Mouse (Mus musculus): Measurements from ENCODE around the gene Rtn1. TPM values are rescaled to one million over a fixed set of nuclear protein-coding genes. Genes with fewer than 3 reads are reported as not detected.

Rtn1 gene
- polyA plus RNA-seq, 1 experiment from 2014 or later = 505 TPM

DNA sequence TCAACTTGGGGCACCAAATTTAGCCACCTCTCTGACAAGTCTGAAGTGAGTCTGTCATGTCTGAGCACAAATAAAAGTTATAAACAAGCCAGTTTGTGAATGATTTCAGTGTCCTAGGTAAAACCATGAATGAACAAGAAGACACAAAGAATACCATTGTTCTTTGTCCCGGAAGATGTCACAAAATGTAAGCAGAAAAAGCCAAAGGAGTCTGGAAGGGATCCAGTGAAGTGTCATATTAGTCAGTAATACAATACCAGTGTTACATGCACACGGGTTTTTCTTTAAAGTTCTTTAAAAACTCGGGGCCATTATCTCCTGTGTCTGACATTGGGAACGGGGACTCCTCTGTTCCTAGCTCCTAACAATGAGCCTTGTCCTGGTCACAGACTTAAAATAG lies 85.1 kb downstream of the Rtn1 start:
- Histone ChIP-seq H3K27ac (ENCODE audit: low read depth, low read length) (no peak overlapping the region), H3K4me2 (replicated peaks; ENCODE audit: low read depth, low read length) (no peak overlapping the region), H3K4me3 (ENCODE audit: low read depth, low read length) (no peak overlapping the region), H3K4me1 (replicated peaks; ENCODE audit: control insufficient read depth, insufficient read depth, low read length) (no peaks in the 10 kb centered on the region), H3K9ac (ENCODE audit: low read depth, low read length) (no peak overlapping the region), H3K36me3 (ENCODE audit: control insufficient read depth, insufficient read depth, low read length) (no peaks in the 10 kb centered on the region), H3K27me3 (ENCODE audit: control insufficient read depth, insufficient read depth, low read length) (no peaks in the 10 kb centered on the region), H3K9me3 (ENCODE audit: control insufficient read depth, low read length) (no peaks in the 10 kb centered on the region)
- DNase-seq (ENCODE audit: low spot score) (no peak), ATAC-seq (ENCODE audit: low FRiP score) (no peak)
- 69% methylated on average over 4 of the region's 4 CpGs for WGBS

DNA sequence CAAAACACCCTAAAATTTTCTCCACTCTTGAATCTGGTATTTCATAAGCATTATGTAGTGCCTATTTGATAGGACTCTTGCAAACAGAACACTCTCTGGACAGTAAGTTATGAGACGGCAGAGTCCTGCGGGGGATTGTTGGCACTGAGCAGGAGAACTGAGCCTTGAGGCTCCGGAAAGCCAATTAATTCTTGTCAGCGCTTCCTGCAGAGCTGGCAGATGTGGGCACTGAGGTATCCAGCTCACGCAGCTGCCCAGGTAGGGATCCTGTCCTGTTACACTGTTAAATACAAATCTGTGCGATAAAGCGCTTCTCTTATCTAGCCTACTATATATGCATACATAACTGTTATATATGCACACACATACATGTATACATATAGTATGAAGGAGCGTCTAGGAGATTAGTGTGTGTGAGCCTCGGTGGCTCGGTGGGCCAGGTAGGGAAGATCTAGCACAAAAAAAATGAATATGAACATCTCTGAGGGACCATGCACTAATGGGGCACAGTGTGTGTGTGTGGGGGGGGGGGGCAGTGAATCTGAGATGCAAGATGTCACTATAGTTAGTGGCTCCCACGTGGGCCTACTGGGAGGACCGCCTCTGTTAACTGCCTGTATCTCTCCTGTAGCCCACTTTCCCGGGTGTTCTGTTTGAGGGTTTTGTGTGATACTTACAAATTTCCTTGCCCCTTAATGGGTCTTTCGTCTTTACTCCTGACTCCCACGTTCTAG lies 93.0 kb downstream of the Rtn1 start:
- no peaks in the 10 kb centered on the region for H3K9me3 ChIP-seq (ENCODE audit: control insufficient read depth, low read length)
- H3K36me3 ChIP-seq (ENCODE audit: control insufficient read depth, insufficient read depth, low read length) = no peaks in the 10 kb centered on the region
- no peak overlapping the region for H3K9ac ChIP-seq (ENCODE audit: low read depth, low read length)
- H3K4me3 ChIP-seq (ENCODE audit: low read depth, low read length) = no peak overlapping the region
- ATAC-seq (ENCODE audit: low FRiP score) (no peak), DNase-seq (ENCODE audit: low spot score) (no peak)
- no peak overlapping the region for H3K27ac ChIP-seq (ENCODE audit: low read depth, low read length)
- 72% methylated on average over 15 of the region's 15 CpGs for WGBS
- H3K4me2 ChIP-seq (replicated peaks; ENCODE audit: low read depth, low read length) = no peak overlapping the region
- H3K4me1 ChIP-seq (replicated peaks; ENCODE audit: control insufficient read depth, insufficient read depth, low read length) = no peaks in the 10 kb centered on the region
- no peaks in the 10 kb centered on the region for H3K27me3 ChIP-seq (ENCODE audit: control insufficient read depth, insufficient read depth, low read length)

DNA sequence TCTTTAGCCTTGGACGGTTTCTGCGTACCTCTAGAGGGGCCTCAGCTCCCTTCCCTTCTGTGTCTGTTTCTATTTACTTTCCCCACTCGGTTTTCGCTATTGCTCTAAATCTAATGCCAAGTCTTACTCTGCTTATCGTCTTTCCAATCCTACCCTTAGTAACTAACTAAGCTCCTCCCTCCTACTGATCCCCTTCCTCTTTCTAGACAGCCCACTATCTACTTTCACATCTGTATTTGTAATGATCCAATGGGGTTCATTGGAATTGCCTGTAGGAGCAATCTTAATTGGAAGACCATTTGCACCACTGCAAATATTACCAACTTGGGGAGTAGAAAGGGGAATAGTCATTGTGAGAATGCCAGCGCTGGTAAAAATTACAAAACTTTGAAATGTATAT lies 98.0 kb downstream of the Rtn1 start:
- no peak overlapping the region for H3K27ac ChIP-seq (ENCODE audit: low read depth, low read length)
- ATAC-seq (ENCODE audit: low FRiP score) (no peak), DNase-seq (ENCODE audit: low spot score) (no peak)
- H3K4me1 ChIP-seq (replicated peaks; ENCODE audit: control insufficient read depth, insufficient read depth, low read length) = no peaks in the 10 kb centered on the region
- no peak overlapping the region for H3K9ac ChIP-seq (ENCODE audit: low read depth, low read length)
- 91% methylated on average over 6 of the region's 6 CpGs for WGBS
- H3K4me2 ChIP-seq (replicated peaks; ENCODE audit: low read depth, low read length) = no peak overlapping the region
- H3K27me3 ChIP-seq (ENCODE audit: control insufficient read depth, insufficient read depth, low read length) = no peaks in the 10 kb centered on the region
- H3K36me3 ChIP-seq (ENCODE audit: control insufficient read depth, insufficient read depth, low read length) = no peaks in the 10 kb centered on the region
- no peak overlapping the region for H3K4me3 ChIP-seq (ENCODE audit: low read depth, low read length)
- no peaks in the 10 kb centered on the region for H3K9me3 ChIP-seq (ENCODE audit: control insufficient read depth, low read length)

DNA sequence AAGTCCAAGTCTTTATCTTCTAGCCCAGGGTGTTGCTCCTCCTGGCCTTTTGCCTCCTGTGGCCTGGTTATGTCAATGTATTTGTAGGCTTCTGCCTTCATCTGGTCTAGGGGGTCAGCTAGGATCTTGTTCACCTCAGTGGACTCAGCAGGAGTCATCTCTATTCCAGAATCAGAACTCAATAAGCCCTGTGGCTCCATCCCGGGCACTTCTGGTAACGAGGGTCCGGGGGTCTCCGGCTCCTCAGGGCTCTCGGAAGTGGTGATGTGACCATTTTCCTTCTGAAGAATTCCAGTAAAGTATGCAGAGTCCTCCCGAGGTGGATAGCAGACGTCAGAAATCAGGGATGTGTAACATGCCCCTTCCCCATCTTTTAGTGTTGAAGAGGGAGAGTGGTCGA lies 100.3 kb downstream of the Rtn1 start:
- no peak for DNase-seq (ENCODE audit: low spot score)
- no peak overlapping the region for H3K4me2 ChIP-seq (replicated peaks; ENCODE audit: low read depth, low read length)
- 82% methylated on average over 8 of the region's 8 CpGs for WGBS
- no peak overlapping the region for H3K27ac ChIP-seq (ENCODE audit: low read depth, low read length)
- peaks cover 2% of the 10 kb centered on the region; the same call in 1 of the 2 replicates for H3K4me1 ChIP-seq (replicated peaks; ENCODE audit: control insufficient read depth, insufficient read depth, low read length)
- no peaks in the 10 kb centered on the region for H3K9me3 ChIP-seq (ENCODE audit: control insufficient read depth, low read length)
- H3K4me3 ChIP-seq (ENCODE audit: low read depth, low read length) = no peak overlapping the region
- no peak for ATAC-seq (ENCODE audit: low FRiP score)
- no peaks in the 10 kb centered on the region for H3K27me3 ChIP-seq (ENCODE audit: control insufficient read depth, insufficient read depth, low read length)
- H3K9ac ChIP-seq (ENCODE audit: low read depth, low read length) = no peak overlapping the region
- H3K36me3 ChIP-seq (ENCODE audit: control insufficient read depth, insufficient read depth, low read length) = no peaks in the 10 kb centered on the region

DNA sequence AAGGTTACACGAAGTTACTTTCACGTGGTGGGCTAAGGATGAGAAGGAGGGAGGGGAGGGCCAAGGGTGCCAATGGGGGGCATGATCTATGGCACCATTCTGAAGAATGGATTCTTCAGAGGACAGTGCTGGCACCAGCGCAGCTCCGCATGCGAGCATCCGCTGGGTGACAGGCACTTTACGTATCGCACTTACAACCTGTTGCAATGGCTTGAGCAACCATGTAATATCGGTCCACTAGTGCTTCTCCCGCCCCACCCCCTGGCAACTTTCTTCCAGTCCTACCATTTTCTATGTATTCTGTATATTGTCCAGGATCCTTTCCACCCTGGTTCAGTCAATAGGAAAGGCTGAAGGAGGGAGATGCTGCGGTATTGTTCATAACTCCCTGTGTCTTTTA lies 102.6 kb downstream of the Rtn1 start:
- 92% methylated on average over 11 of the region's 11 CpGs for WGBS
- Histone ChIP-seq H3K9me3 (ENCODE audit: control insufficient read depth, low read length) (no peaks in the 10 kb centered on the region), H3K36me3 (ENCODE audit: control insufficient read depth, insufficient read depth, low read length) (no peaks in the 10 kb centered on the region), H3K27me3 (ENCODE audit: control insufficient read depth, insufficient read depth, low read length) (no peaks in the 10 kb centered on the region), H3K4me2 (replicated peaks; ENCODE audit: low read depth, low read length) (no peak overlapping the region), H3K9ac (ENCODE audit: low read depth, low read length) (no peak overlapping the region), H3K4me1 (replicated peaks; ENCODE audit: control insufficient read depth, insufficient read depth, low read length) (peaks cover 2% of the 10 kb centered on the region; the same call in 1 of the 2 replicates), H3K27ac (ENCODE audit: low read depth, low read length) (no peak overlapping the region), H3K4me3 (ENCODE audit: low read depth, low read length) (no peak overlapping the region)
- no peak for DNase-seq (ENCODE audit: low spot score)
- no peak for ATAC-seq (ENCODE audit: low FRiP score)

DNA sequence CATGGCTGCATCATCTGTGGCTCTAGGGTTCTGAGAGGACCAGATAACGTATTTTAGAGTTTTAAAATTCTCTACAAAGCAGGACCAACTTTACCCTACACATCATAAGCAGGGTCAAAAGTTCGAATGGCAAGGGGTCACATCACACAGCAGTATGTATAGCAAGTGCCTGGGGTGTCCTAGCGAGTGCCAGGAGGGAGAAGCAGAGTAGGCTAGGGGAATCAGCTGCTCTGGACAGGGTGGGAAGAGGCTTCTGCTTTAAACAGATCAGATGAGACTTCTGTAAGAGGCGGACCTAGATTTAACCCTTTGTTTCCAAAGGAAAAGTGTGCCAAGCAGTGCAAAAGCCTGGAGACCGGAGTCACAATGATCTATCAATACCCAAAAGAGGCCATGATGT lies 103.4 kb downstream of the Rtn1 start:
- Histone ChIP-seq H3K36me3 (ENCODE audit: control insufficient read depth, insufficient read depth, low read length) (no peaks in the 10 kb centered on the region), H3K27me3 (ENCODE audit: control insufficient read depth, insufficient read depth, low read length) (no peaks in the 10 kb centered on the region), H3K9ac (ENCODE audit: low read depth, low read length) (no peak overlapping the region), H3K4me3 (ENCODE audit: low read depth, low read length) (no peak overlapping the region), H3K9me3 (ENCODE audit: control insufficient read depth, low read length) (no peaks in the 10 kb centered on the region), H3K4me1 (replicated peaks; ENCODE audit: control insufficient read depth, insufficient read depth, low read length) (peaks cover 2% of the 10 kb centered on the region; the same call in 1 of the 2 replicates), H3K4me2 (replicated peaks; ENCODE audit: low read depth, low read length) (no peak overlapping the region), H3K27ac (ENCODE audit: low read depth, low read length) (no peak overlapping the region)
- no peak for DNase-seq (ENCODE audit: low spot score)
- WGBS = 53% methylated on average over 5 of the region's 5 CpGs
- peak; percentile 52; the same call in 1 of the 2 replicates for ATAC-seq (ENCODE audit: low FRiP score)

DNA sequence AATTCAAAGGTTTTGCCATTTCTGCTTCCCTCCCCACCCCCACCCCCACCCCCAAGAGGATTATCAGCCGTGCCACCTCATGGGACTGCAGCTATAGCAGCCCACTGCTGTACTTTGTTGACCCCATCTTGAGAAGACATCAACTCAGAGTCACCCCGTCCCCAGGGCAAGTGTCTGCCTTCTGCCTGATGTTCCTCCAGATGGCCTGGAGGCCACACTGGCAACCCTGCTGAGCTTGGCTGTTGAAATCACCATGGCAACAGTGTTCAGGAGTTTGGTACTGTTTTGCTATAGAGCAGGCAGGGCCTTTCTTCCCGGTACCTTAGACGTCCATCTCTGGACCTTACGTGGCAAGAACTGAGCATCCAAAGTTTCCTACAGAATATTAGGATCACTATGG lies 103.9 kb downstream of the Rtn1 start:
- Histone ChIP-seq H3K27me3 (ENCODE audit: control insufficient read depth, insufficient read depth, low read length) (no peaks in the 10 kb centered on the region), H3K4me3 (ENCODE audit: low read depth, low read length) (no peak overlapping the region), H3K36me3 (ENCODE audit: control insufficient read depth, insufficient read depth, low read length) (no peaks in the 10 kb centered on the region), H3K9ac (ENCODE audit: low read depth, low read length) (no peak overlapping the region), H3K27ac (ENCODE audit: low read depth, low read length) (0 out of 2 replicates have a peak overlapping the region, but pooled peaks have one; percentile 11), H3K9me3 (ENCODE audit: control insufficient read depth, low read length) (no peaks in the 10 kb centered on the region), H3K4me1 (replicated peaks; ENCODE audit: control insufficient read depth, insufficient read depth, low read length) (peaks cover 2% of the 10 kb centered on the region; the same call in 1 of the 2 replicates), H3K4me2 (replicated peaks; ENCODE audit: low read depth, low read length) (no peak overlapping the region)
- WGBS = 15% methylated on average over 5 of the region's 5 CpGs
- ATAC-seq (ENCODE audit: low FRiP score) (peak; percentile 53), DNase-seq (ENCODE audit: low spot score) (peak; percentile 59)

DNA sequence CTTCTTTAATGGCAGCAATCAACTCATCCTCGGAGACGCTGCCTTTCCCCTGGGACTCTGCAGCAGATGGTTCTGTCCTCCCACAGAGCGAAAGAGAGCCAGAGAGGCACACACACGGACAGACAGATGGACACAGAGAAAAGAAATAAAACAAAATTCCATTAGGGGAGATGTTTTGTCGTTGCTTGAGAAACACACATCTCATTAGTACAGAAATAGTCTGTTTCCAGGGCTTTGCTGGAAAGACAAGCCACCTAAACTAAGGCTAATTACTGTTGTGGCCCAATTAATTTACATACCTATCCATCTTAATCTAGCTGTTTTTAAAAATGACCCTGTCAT lies 104.5 kb downstream of the Rtn1 start:
- H3K36me3 ChIP-seq (ENCODE audit: control insufficient read depth, insufficient read depth, low read length) = no peaks in the 10 kb centered on the region
- WGBS = 44% methylated on average over 5 of the region's 5 CpGs
- H3K9ac ChIP-seq (ENCODE audit: low read depth, low read length) = no peak overlapping the region
- H3K4me2 ChIP-seq (replicated peaks; ENCODE audit: low read depth, low read length) = 0 out of 2 replicates have a peak overlapping the region, but pooled peaks have one; percentile 5
- peaks cover 2% of the 10 kb centered on the region; the same call in 1 of the 2 replicates for H3K4me1 ChIP-seq (replicated peaks; ENCODE audit: control insufficient read depth, insufficient read depth, low read length)
- no peak overlapping the region for H3K27ac ChIP-seq (ENCODE audit: low read depth, low read length)
- DNase-seq (ENCODE audit: low spot score) (no peak), ATAC-seq (ENCODE audit: low FRiP score) (peak; percentile 30; the same call in 1 of the 2 replicates)
- H3K9me3 ChIP-seq (ENCODE audit: control insufficient read depth, low read length) = no peaks in the 10 kb centered on the region
- H3K4me3 ChIP-seq (ENCODE audit: low read depth, low read length) = no peak overlapping the region
- no peaks in the 10 kb centered on the region for H3K27me3 ChIP-seq (ENCODE audit: control insufficient read depth, insufficient read depth, low read length)

Measured in hindbrain, embryonic 11.5 days (tissue).